Mouse (Mus musculus): ENCODE results near the gene Hs6st3. TPM values are rescaled to one million over a fixed set of nuclear protein-coding genes. Genes with fewer than 3 reads are reported as not detected.
"Not testable (repeated sequence)": the region's sequence is repeated elsewhere in the genome, so short reads cannot be mapped to it uniquely, and the experiment has no call there.

Gene Hs6st3
- polyA plus RNA-seq, 1 experiment from 2014 or later, result not detected

- no peak for ATAC-seq
- Histone ChIP-seq H3K4me1 (no peaks in the 10 kb centered on the region), H3K9ac (no peak overlapping the region), H3K9me3 (replicated peaks) (no peaks in the 10 kb centered on the region), H3K4me2 (no peak overlapping the region), H3K4me3 (no peak overlapping the region), H3K36me3 (no peaks in the 10 kb centered on the region), H3K27ac (no peak overlapping the region), H3K27me3 (replicated peaks) (no peaks in the 10 kb centered on the region)
- 43% methylated on average over 4 of the region's 4 CpGs for WGBS (ENCODE audit: insufficient replicate concordance)
Observed at GRCm38 (mm10) chr14:119585069-119585468, 446.9 kb downstream of the Hs6st3 start.

DNA sequence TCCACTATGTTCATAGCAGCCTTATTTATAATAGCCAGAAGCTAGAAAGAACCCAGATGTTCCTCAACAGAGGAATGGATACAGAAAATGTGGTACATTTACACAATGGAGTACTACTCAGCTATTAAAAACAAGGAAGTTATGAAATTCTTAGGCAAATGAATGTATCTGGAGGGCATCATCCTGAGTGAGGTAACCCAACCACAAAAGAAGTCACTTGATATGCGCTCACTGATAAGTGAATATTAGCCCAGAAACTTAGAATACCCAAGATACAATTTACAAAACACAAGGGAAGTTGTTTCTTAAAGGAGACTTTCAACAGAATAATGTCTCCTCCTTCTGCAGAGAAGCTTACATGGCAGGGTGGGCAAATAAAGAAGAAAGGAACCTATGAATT is 449.2 kb downstream of the Hs6st3 start:
- not testable (repeated sequence) for H3K4me1 ChIP-seq
- 78% methylated on average over 1 of the region's 1 CpGs for WGBS (ENCODE audit: insufficient replicate concordance)

DNA sequence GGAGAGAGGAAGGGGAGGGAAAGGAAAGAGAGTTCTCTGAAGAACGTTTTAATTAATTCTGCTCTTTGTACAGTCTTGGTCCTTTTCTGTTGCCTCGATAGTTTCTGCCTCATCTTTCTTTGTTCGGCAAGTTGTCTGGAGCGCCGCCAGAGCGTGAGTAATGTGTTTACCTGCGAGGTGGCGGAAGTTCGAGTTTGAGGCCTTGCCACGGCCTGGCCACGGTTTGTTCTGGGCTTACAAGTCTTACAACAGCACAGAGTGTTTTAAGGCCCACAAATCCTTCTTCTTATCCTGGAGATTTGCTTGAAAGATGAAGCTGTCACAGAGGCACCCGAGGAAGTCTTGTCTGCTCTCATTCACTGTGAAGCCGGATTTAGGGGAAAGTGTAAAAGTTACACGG is 466.2 kb downstream of the Hs6st3 start:
- Histone ChIP-seq H3K4me1 (no peaks in the 10 kb centered on the region), H3K9me3 (replicated peaks) (0 out of 2 replicates have a peak, but pooled peaks cover 2% of the 10 kb centered on the region), H3K9ac (no peak overlapping the region), H3K4me3 (no peak overlapping the region), H3K36me3 (no peaks in the 10 kb centered on the region), H3K27ac (no peak overlapping the region), H3K27me3 (replicated peaks) (no peaks in the 10 kb centered on the region), H3K4me2 (no peak overlapping the region)
- WGBS (ENCODE audit: insufficient replicate concordance), result 68% methylated on average over 14 of the region's 14 CpGs
- no peak for ATAC-seq

More for the DNA sequence above, 449.2 kb downstream of the Hs6st3 start:
- not testable (repeated sequence) for H3K27me3 ChIP-seq (replicated peaks); H3K9ac ChIP-seq; H3K36me3 ChIP-seq; H3K4me2 ChIP-seq; H3K27ac ChIP-seq; H3K4me3 ChIP-seq; ATAC-seq; H3K9me3 ChIP-seq (replicated peaks)

- 75% methylated on average over 2 of the region's 2 CpGs for WGBS (ENCODE audit: insufficient replicate concordance)
Observed at GRCm38 (mm10) chr14:119612793-119613192, 474.7 kb downstream of the Hs6st3 start.

DNA sequence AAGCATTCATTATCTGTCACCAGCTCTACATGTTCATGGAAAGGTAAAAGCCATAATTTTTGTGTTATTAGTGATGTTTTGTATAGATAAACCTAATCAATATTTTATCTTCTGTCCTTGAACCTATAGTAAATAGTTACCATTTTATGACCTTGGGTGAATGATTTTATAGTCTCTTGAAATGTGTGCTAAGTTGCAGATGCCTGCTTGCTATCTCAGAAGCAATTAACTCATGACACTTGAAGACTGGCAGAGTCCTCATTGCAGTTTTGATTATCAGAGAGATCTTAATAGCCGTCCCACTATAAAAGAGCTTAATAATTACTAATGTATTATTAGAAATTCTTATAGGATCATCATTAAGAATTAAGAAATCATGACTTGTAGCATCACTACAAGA is 491.0 kb downstream of the Hs6st3 start:
- H3K27ac ChIP-seq, result no peak overlapping the region
- ATAC-seq, result no peak
- H3K4me3 ChIP-seq, result no peak overlapping the region
- H3K36me3 ChIP-seq, result no peaks in the 10 kb centered on the region
- no peaks in the 10 kb centered on the region for H3K4me1 ChIP-seq
- no peaks in the 10 kb centered on the region for H3K9me3 ChIP-seq (replicated peaks)
- H3K4me2 ChIP-seq, result no peak overlapping the region
- 62% methylated on average over 1 of the region's 1 CpGs for WGBS (ENCODE audit: insufficient replicate concordance)
- no peaks in the 10 kb centered on the region for H3K27me3 ChIP-seq (replicated peaks)
- H3K9ac ChIP-seq, result no peak overlapping the region

More at GRCm38 (mm10) chr14:119612793-119613192, 474.7 kb downstream of the Hs6st3 start:
- ATAC-seq, result no peak
- H3K9ac ChIP-seq, result no peak overlapping the region
- no peak overlapping the region for H3K4me2 ChIP-seq
- H3K27ac ChIP-seq, result no peak overlapping the region
- no peaks in the 10 kb centered on the region for H3K27me3 ChIP-seq (replicated peaks)
- no peak overlapping the region for H3K4me3 ChIP-seq
- no peaks in the 10 kb centered on the region for H3K4me1 ChIP-seq
- no peaks in the 10 kb centered on the region for H3K36me3 ChIP-seq
- no peaks in the 10 kb centered on the region for H3K9me3 ChIP-seq (replicated peaks)

DNA sequence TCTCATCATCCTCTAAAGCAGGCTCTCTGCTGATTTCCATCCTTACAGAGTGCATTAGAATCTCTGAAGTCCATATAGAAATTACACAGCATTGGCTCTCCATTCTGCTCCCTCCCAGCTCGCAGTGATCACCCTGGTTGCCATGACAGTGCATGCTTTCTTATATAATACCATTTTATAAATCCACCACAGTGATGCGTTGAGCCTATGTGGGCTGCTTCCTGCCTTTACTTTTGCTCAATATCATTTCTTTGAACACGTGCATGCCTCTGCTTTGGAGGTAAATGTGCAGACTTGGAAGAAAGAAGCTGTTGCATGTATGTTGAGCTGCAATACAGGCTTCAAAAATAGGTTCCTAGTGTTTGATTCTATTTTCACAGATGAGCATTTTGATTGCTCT is 494.9 kb downstream of the Hs6st3 start:
- ATAC-seq, result no peak
- WGBS (ENCODE audit: insufficient replicate concordance), result 48% methylated on average over 3 of the region's 3 CpGs
- Histone ChIP-seq H3K9me3 (replicated peaks) (no peaks in the 10 kb centered on the region), H3K4me3 (no peak overlapping the region), H3K9ac (no peak overlapping the region), H3K27me3 (replicated peaks) (no peaks in the 10 kb centered on the region), H3K4me2 (no peak overlapping the region), H3K27ac (no peak overlapping the region), H3K4me1 (no peaks in the 10 kb centered on the region), H3K36me3 (no peaks in the 10 kb centered on the region)

DNA sequence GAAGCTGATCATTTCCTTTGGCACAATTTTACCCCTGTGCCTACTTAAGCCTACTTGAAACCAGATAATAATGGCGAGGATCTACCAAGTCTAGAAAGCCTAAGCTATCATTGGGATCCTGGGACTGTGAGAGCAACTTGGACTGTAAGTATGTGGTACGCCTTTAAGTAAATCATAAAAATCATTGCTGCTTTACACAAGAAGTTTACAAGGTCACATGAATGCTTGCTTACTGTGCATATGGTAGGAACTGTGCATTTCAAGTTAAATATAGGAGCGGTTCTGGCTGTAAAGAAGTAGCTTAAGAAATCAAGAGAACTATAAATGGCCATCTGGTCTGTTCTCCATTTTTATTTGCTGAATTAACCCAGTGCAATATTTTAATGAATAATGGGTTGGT is 495.5 kb downstream of the Hs6st3 start:
- H3K4me2 ChIP-seq, result no peak overlapping the region
- WGBS (ENCODE audit: insufficient replicate concordance), result 64% methylated on average over 3 of the region's 3 CpGs
- H3K9me3 ChIP-seq (replicated peaks), result no peaks in the 10 kb centered on the region
- no peak overlapping the region for H3K4me3 ChIP-seq
- ATAC-seq, result no peak
- H3K4me1 ChIP-seq, result no peaks in the 10 kb centered on the region
- H3K9ac ChIP-seq, result no peak overlapping the region
- no peaks in the 10 kb centered on the region for H3K36me3 ChIP-seq
- H3K27me3 ChIP-seq (replicated peaks), result no peaks in the 10 kb centered on the region
- no peak overlapping the region for H3K27ac ChIP-seq

- Histone ChIP-seq H3K4me3 (no peak overlapping the region), H3K4me1 (no peaks in the 10 kb centered on the region), H3K9ac (no peak overlapping the region), H3K36me3 (no peaks in the 10 kb centered on the region), H3K27me3 (replicated peaks) (no peaks in the 10 kb centered on the region), H3K9me3 (replicated peaks) (no peaks in the 10 kb centered on the region), H3K4me2 (no peak overlapping the region), H3K27ac (no peak overlapping the region)
- 81% methylated on average over 1 of the region's 1 CpGs for WGBS (ENCODE audit: insufficient replicate concordance)
- no peak for ATAC-seq
Observed at GRCm38 (mm10) chr14:119642874-119643273, 504.7 kb downstream of the Hs6st3 start.

- H3K9ac ChIP-seq, result no peak overlapping the region
- H3K27me3 ChIP-seq (replicated peaks), result no peaks in the 10 kb centered on the region
- no peaks in the 10 kb centered on the region for H3K36me3 ChIP-seq
- no peaks in the 10 kb centered on the region for H3K4me1 ChIP-seq
- ATAC-seq, result no peak
- 87% methylated on average over 12 of the region's 12 CpGs for WGBS (ENCODE audit: insufficient replicate concordance)
- H3K27ac ChIP-seq, result no peak overlapping the region
- no peaks in the 10 kb centered on the region for H3K9me3 ChIP-seq (replicated peaks)
- no peak overlapping the region for H3K4me2 ChIP-seq
- no peak overlapping the region for H3K4me3 ChIP-seq
Observed at GRCm38 (mm10) chr14:119643840-119644239, 505.7 kb downstream of the Hs6st3 start.

GRCm38 (mm10) chr14:119656936-119657335 is 518.8 kb downstream of the Hs6st3 start:
- H3K9ac ChIP-seq, result no peak overlapping the region
- H3K4me2 ChIP-seq, result no peak overlapping the region
- H3K4me1 ChIP-seq, result no peaks in the 10 kb centered on the region
- H3K36me3 ChIP-seq, result no peaks in the 10 kb centered on the region
- H3K27me3 ChIP-seq (replicated peaks), result no peaks in the 10 kb centered on the region
- 63% methylated on average over 2 of the region's 2 CpGs for WGBS (ENCODE audit: insufficient replicate concordance)
- no peak for ATAC-seq
- H3K9me3 ChIP-seq (replicated peaks), result no peaks in the 10 kb centered on the region
- H3K4me3 ChIP-seq, result no peak overlapping the region
- H3K27ac ChIP-seq, result no peak overlapping the region

GRCm38 (mm10) chr14:119665741-119666141 is 527.6 kb downstream of the Hs6st3 start:
- Histone ChIP-seq H3K4me3 (no peak overlapping the region), H3K4me1 (no peaks in the 10 kb centered on the region), H3K4me2 (no peak overlapping the region), H3K27me3 (replicated peaks) (no peaks in the 10 kb centered on the region), H3K9me3 (replicated peaks) (no peaks in the 10 kb centered on the region), H3K9ac (no peak overlapping the region), H3K27ac (no peak overlapping the region), H3K36me3 (no peaks in the 10 kb centered on the region)
- no peak for ATAC-seq
- WGBS (ENCODE audit: insufficient replicate concordance), result 74% methylated on average over 5 of the region's 5 CpGs

GRCm38 (mm10) chr14:119667421-119667820 is 529.3 kb downstream of the Hs6st3 start:
- no peak overlapping the region for H3K4me2 ChIP-seq
- H3K4me1 ChIP-seq, result no peaks in the 10 kb centered on the region
- no peaks in the 10 kb centered on the region for H3K9me3 ChIP-seq (replicated peaks)
- H3K4me3 ChIP-seq, result no peak overlapping the region
- H3K27me3 ChIP-seq (replicated peaks), result no peaks in the 10 kb centered on the region
- no peak for ATAC-seq
- no peaks in the 10 kb centered on the region for H3K36me3 ChIP-seq
- H3K27ac ChIP-seq, result no peak overlapping the region
- no peak overlapping the region for H3K9ac ChIP-seq
- WGBS (ENCODE audit: insufficient replicate concordance), result 48% methylated on average over 1 of the region's 1 CpGs

DNA sequence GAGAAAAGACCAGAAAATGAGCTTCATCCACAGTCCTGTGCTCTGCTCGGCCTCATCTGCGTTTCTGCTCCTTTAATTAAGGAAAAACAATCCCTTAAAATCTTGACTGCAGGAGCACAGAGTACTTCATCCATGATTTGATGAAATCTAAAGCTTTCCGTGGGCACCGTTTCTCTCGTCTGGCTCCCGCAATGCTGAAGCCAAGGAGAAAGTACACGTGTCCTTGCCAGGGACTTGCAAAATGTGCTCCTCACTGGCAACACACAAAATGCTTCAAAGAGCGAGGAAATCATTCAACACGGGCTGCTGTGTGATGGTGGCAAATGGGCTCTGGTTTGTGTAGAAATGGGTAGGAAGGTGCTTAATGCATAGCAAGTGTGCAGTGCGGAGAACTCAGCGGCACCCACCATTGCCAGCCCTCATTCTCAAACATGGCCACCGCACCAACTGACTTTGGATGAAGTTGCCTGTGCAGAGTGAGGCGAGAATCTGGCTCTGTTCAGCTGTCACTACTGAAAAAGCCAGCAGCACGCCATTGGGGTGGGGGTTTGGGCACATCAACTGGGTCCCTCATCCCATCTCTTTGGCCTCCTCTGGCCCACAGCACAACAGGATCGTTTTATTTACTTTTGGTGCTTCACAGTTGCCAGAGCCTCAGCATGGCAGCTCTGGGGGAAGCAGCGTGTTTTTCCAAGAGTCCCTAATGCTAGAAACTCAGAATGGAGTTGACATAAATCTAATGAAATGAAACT is 532.9 kb downstream of the Hs6st3 start:
- no peak overlapping the region for H3K4me2 ChIP-seq
- 71% methylated on average over 16 of the region's 16 CpGs for WGBS (ENCODE audit: insufficient replicate concordance)
- no peak for ATAC-seq
- H3K9me3 ChIP-seq (replicated peaks), result no peaks in the 10 kb centered on the region
- no peak overlapping the region for H3K4me3 ChIP-seq
- H3K36me3 ChIP-seq, result no peaks in the 10 kb centered on the region
- H3K27ac ChIP-seq, result no peak overlapping the region
- no peaks in the 10 kb centered on the region for H3K27me3 ChIP-seq (replicated peaks)
- no peak overlapping the region for H3K9ac ChIP-seq
- no peaks in the 10 kb centered on the region for H3K4me1 ChIP-seq

All from liver, embryonic 12.5 days (tissue).